Mouse (Mus musculus) megakaryocyte, embryonic 14.5 days (primary cell): ENCODE measurements around the gene Abhd10.

Experiments used
- FLI1 ChIP-seq: IDR thresholded peaks from 2 replicates; pipeline ENCODE4 v1.6.1; 2012; ENCODE audit warnings: low read length, inconsistent platforms, mixed read lengths
- GATA1 ChIP-seq: IDR thresholded peaks from 3 replicates; pipeline ENCODE4 v1.6.1; 2012; ENCODE audit warnings: mixed read lengths, low read length, inconsistent platforms, borderline replicate concordance

DNA sequence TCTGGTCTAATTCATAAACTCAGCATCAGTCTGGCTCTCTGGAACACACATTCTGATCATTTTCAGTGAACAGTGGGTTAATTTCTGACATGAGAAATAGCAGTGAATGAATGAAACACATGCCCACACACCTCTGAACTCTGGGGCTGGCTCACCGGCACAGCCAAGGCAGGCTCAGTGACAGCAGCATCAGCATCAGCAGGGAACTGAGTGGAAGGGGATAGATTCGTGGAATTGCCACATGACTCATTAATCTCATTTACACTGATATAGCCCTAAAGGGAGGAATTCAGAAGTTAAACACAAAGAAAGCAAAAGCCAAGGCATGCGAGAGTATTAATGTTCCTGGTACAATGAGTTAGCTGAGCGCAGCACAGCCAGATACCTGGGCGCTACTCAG is 32.1 kb upstream of the Abhd10 start:
- TF ChIP-seq FLI1 (no peak), GATA1 (no peak)
